Mouse (Mus musculus) erythroblast, embryonic 14.5 days (primary cell): ENCODE data around the gene Ralgds.

Experiments
- GATA1 ChIP-seq: IDR thresholded peaks from 2 replicates; pipeline ENCODE4 v1.6.1; 2012; ENCODE audit warnings: low read length, inconsistent platforms, mixed read lengths
- TAL1 ChIP-seq: IDR thresholded peaks from 3 replicates; pipeline ENCODE4 v1.6.1; 2012; ENCODE audit warnings: low read length, inconsistent platforms, mixed read lengths

DNA sequence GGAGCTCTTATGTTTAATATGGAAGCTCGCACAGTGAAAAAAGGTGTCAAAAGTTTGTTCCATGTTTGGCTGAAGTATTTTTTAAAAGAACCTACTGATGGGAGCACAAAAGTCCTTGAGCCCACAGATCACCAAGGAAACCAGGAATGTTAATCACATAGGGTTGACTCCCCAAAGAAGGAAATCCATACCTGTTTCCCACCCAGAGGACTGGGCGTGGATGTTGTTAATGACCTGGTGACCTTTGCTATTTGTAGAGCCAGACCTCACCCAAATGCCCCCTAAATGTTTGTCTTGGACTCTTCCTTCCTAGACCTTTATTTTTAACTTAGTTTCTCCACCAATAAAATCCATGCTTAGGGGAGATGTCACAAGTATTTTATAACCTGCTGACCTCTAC, 42.3 kb upstream of the Ralgds start:
- TF ChIP-seq TAL1 = no peak
- no peak for TF ChIP-seq GATA1
